Mouse (Mus musculus) cerebellum, adult 2 months (tissue): ENCODE results near the gene Vmn2r94.

ENCODE experiments used
- CTCF ChIP-seq: fragments of 200-500 bp; IDR thresholded peaks from 2 replicates; pipeline ENCODE4 v1.5.1; 2011; ENCODE audit warnings: low read depth, mild to moderate bottlenecking, control low read depth, low read length, moderate library complexity, borderline replicate concordance; ENCODE audit not compliant: insufficient read depth
- POLR2A ChIP-seq: fragments of 200-500 bp; IDR thresholded peaks from 2 replicates; pipeline ENCODE4 v1.6.1; 2011; ENCODE audit warnings: low read length, control low read depth, borderline replicate concordance; ENCODE audit not compliant: insufficient read depth

DNA sequence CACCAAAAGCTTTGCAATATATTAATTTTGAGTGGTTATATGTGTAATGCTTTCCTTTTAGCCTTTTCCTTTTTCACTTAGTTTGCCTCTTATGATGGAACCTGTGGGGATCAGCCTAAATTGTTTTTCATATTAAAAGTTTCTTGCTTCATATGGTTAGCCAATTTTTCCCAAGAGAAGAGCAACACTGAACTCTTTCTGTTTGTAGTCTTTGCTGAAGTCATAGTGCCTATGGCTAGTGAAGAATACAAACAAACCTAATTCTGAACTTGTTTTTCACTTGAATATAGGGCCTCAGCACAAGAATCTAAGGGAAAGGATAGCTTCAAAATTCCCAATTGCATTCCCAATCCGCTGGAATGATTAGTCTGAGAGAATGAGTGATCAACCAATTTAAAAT, 20.2 kb upstream of the Vmn2r94 start, which contains the start of gene Vmn2r93:
- TF ChIP-seq CTCF (no peak), POLR2A (no peak)
